Mouse (Mus musculus) heart, postnatal 0 days (tissue): ENCODE data around the gene Ankar. TPM values are rescaled to one million over a fixed set of nuclear protein-coding genes. Genes with fewer than 3 reads are reported as not detected.

Source experiments
- ATAC-seq: fragments of 200-750 bp; cut with Nextera tagmentation; 2 replicates; pipeline ENCODE4 v1.8.0; 2017; ENCODE audit warnings: low read depth, moderate number of reproducible peaks, moderate library complexity; ENCODE audit not compliant: insufficient read depth
- DNase-seq: peaks from one replicate; pipeline ENCODE4 v3.0.0-alpha.2; 2016; ENCODE audit warnings: low spot score
- H3K27ac ChIP-seq: fragments of 300-500 bp; sonication (generic); 2 replicates; pipeline ENCODE4 v1.5.1; 2014; ENCODE audit warnings: low read depth, mild to moderate bottlenecking
- H3K27me3 ChIP-seq: fragments of 300-500 bp; sonication (generic); 2 replicates; pipeline ENCODE4 v1.6.1; 2014; ENCODE audit warnings: low read length, mixed read lengths; ENCODE audit not compliant: control insufficient read depth, insufficient read depth
- H3K36me3 ChIP-seq: fragments of 300-500 bp; sonication (generic); replicated peaks from 2 replicates; pipeline ENCODE4 v1.6.1; 2014; ENCODE audit warnings: low read length, mixed read lengths; ENCODE audit not compliant: control insufficient read depth, insufficient read depth
- H3K4me1 ChIP-seq: fragments of 300-500 bp; sonication (generic); 2 replicates; pipeline ENCODE4 v1.6.1; 2014; ENCODE audit warnings: antibody characterized with exemption; ENCODE audit not compliant: control insufficient read depth, insufficient read depth
- H3K4me2 ChIP-seq: fragments of 300-500 bp; sonication (generic); 2 replicates; pipeline ENCODE4 v1.6.1; 2014; ENCODE audit warnings: low read depth, mild to moderate bottlenecking, low read length, moderate library complexity
- H3K4me3 ChIP-seq: fragments of 300-500 bp; sonication (generic); 2 replicates; pipeline ENCODE4 v1.5.1; 2014; ENCODE audit warnings: low read depth, low read length
- H3K9ac ChIP-seq: fragments of 300-500 bp; sonication (generic); replicated peaks from 2 replicates; pipeline ENCODE4 v1.6.1; 2014; ENCODE audit warnings: low read depth, low read length, mixed read lengths
- H3K9me3 ChIP-seq: fragments of 300-500 bp; sonication (generic); replicated peaks from 2 replicates; pipeline ENCODE4 v1.6.1; 2016; ENCODE audit warnings: low read length; ENCODE audit not compliant: control insufficient read depth
- CTCF ChIP-seq: IDR thresholded peaks from 2 replicates; pipeline ENCODE4 v1.5.1; 2016; ENCODE audit warnings: antibody characterized with exemption, control low read depth, low read depth
- EP300 ChIP-seq: IDR thresholded peaks from 2 replicates; pipeline ENCODE4 v1.6.1; 2016; ENCODE audit warnings: antibody characterized with exemption, low read depth
- WGBS: fragments of 180-500 bp; shearing (Covaris S2); extraction: QIAGEN DNeasy Blood & Tissue Kit; methylation state at CpG from one replicate; pipeline ENCODE4 v1.1.7; 2014; 5-methylcytosine and 5-hydroxymethylcytosine counted together
- polyA plus RNA-seq: library from polyadenylated mRNA; unstranded; fragments of >200 nt; fragmentation: Nextera tagmentation; extraction: Ambion mirVana; gene quantifications from 2 replicates; pipeline ENCODE4 v1.2.1, GENCODE M21; 2015
- total RNA-seq: library from RNA; depleted of rRNA; stranded (reverse); fragments of >200 nt; gene quantifications from 2 replicates; pipeline ENCODE4 v1.2.3, GENCODE M21; 2014; ENCODE audit warnings: low replicate concordance

Gene Ankar
- total and polyA plus RNA-seq, 2 experiments from 2014 or later: not detected

- Histone ChIP-seq H3K27ac (no peak overlapping the region), H3K9me3 (no peaks in the 10 kb centered on the region), H3K27me3 (no peaks in the 10 kb centered on the region), H3K36me3 (no peaks in the 10 kb centered on the region), H3K4me2 (no peak overlapping the region), H3K4me1 (no peaks in the 10 kb centered on the region), H3K9ac (no peak overlapping the region), H3K4me3 (no peak overlapping the region)
- no peak for TF ChIP-seq CTCF
- no peak for TF ChIP-seq EP300
- ATAC-seq (no peak), DNase-seq (no peak)
- 89% methylated on average over 13 of the region's 13 CpGs for WGBS
Measured at GRCm38 (mm10) chr1:72725941-72726340, 25.6 kb upstream of the Ankar start.

DNA sequence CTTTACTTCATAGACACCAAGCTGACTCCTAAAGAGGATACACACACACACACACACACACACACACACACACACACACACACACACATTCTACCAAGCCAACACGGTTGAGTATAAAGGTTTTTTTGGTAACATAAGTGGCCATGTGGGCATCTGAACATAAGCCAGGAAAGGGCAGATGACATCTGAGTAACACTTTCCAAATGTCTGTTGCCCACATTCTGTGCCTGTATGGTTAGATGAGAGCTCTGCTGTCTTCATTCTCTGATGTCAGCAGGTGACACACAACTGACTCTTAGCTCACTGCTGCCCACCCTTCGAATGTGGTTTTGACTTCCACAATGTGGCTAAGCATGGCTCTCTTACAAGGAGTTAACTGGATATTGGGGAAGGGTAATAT lies 24.0 kb upstream of the Ankar start:
- 61% methylated on average over 2 of the region's 2 CpGs for WGBS
- H3K36me3 ChIP-seq: no peaks in the 10 kb centered on the region
- TF ChIP-seq CTCF (no peak), EP300 (no peak)
- no peak overlapping the region for H3K4me2 ChIP-seq
- H3K27ac ChIP-seq: no peak overlapping the region
- DNase-seq (no peak), ATAC-seq (no peak)
- H3K9me3 ChIP-seq: no peaks in the 10 kb centered on the region
- no peaks in the 10 kb centered on the region for H3K4me1 ChIP-seq
- no peaks in the 10 kb centered on the region for H3K27me3 ChIP-seq
- H3K4me3 ChIP-seq: no peak overlapping the region
- H3K9ac ChIP-seq: no peak overlapping the region

DNA sequence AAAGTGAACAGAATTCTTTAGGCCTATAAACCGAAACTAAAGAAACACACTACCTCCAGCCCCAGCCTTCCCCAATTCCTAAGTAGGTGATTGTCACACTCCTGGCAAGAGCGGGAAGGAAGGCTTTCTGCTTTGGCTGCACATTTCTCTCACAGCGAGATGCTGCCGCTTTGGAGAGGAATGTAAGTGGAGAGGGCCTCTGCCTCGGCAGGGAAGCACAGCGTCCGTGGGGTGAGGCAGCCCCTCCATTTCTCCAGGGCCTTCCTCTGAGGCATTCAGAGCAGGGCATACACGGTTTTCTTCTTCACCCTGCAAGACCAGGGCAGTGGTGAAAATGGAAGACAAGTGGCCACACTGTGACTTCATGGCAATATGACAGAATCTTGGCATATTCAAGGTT lies 22.3 kb upstream of the Ankar start:
- H3K9ac ChIP-seq: no peak overlapping the region
- H3K4me1 ChIP-seq: no peaks in the 10 kb centered on the region
- H3K36me3 ChIP-seq: no peaks in the 10 kb centered on the region
- H3K4me2 ChIP-seq: no peak overlapping the region
- ATAC-seq (no peak), DNase-seq (no peak)
- no peak for TF ChIP-seq EP300
- H3K27ac ChIP-seq: no peak overlapping the region
- H3K27me3 ChIP-seq: no peaks in the 10 kb centered on the region
- WGBS: 39% methylated on average over 8 of the region's 8 CpGs
- H3K9me3 ChIP-seq: no peaks in the 10 kb centered on the region
- no peak overlapping the region for H3K4me3 ChIP-seq

DNA sequence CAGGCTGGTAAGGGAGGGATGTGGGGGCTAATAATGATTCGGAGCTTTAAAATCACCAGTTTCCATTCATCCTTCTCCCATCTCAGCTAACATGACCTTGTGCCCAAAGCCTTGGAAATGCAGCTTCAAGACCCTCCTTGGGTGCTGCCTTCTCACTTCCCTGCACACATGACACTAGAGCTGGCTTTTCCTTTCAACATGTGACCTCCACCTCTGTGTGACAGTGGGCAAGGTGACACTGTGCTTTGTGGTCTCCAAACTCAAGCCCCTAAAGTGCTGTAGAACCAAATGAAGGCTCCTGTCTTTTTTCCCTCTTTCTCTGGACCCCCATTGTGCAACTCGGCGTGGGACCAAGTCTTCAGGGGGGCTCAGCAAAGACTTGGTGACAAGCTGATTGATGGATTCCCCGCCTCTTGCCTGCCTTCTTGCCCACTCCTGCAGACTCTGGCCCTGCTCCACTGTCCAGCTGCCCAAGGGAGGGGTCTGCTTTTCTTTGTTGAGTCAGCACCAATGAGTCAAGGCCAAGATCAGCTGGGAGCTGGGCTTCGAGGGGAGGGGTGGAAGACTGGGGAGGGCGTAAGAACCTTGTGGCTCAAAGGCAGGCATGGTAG lies 19.8 kb upstream of the Ankar start:
- no peak for ATAC-seq
- H3K27me3 ChIP-seq: no peaks in the 10 kb centered on the region
- 61% methylated on average over 6 of the region's 6 CpGs for WGBS
- H3K4me3 ChIP-seq: no peak overlapping the region
- H3K27ac ChIP-seq: no peak overlapping the region
- H3K4me2 ChIP-seq: no peak overlapping the region
- no peak overlapping the region for H3K9ac ChIP-seq
- H3K36me3 ChIP-seq: peaks cover 9% of the 10 kb centered on the region
- no peaks in the 10 kb centered on the region for H3K4me1 ChIP-seq
- no peak for TF ChIP-seq CTCF
- no peak for TF ChIP-seq EP300
- no peak for DNase-seq
- no peaks in the 10 kb centered on the region for H3K9me3 ChIP-seq

DNA sequence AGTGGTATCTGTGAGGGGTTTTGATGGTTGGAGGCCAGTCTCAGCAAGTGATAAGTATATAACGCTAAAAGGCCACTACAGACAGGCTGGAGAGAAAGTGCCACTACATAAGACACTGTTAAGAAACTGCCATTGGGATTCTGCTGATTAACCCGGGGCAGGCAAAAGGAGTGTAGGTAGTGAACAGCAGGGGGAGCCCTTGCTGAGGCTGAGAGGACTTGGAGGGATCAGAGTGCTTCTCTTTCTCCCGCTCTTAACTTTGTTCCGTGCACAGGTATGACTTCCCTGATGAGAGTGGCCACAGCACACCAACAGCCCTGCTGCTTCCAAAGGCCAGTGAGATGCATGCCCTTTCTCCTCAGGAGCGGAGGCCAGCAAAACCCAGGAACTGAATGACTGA lies 18.5 kb upstream of the Ankar start:
- no peak overlapping the region for H3K27ac ChIP-seq
- H3K27me3 ChIP-seq: no peaks in the 10 kb centered on the region
- H3K4me1 ChIP-seq: no peaks in the 10 kb centered on the region
- no peak overlapping the region for H3K4me2 ChIP-seq
- 26% methylated on average over 5 of the region's 5 CpGs for WGBS
- peak; percentile 47; the same call in 1 of the 2 replicates for ATAC-seq
- no peaks in the 10 kb centered on the region for H3K9me3 ChIP-seq
- TF ChIP-seq CTCF (peak; percentile 74), EP300 (no peak)
- peak; percentile 47 for DNase-seq
- no peak overlapping the region for H3K4me3 ChIP-seq
- H3K36me3 ChIP-seq: peaks cover 22% of the 10 kb centered on the region
- no peak overlapping the region for H3K9ac ChIP-seq

DNA sequence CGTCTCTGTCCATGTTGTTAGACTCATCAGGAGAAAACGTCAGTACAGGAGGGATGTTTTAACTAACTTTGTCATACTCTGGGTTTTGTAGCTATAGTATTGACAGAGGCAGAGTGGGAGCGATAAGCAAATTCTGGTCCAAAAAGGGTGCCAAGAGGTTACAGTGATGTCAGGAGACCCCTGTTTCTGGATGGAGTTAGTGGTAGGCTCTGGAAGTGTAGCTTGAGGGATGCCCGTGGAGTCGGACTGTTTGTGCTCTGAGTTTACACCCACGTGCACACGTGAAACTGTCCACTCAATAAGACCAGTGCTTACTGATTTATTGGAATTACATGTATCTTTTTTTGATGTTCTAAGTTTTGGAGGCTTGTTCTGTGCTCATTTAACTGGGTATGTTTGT lies 17.2 kb upstream of the Ankar start:
- TF ChIP-seq CTCF (no peak), EP300 (no peak)
- ATAC-seq: no peak
- Histone ChIP-seq H3K4me2 (no peak overlapping the region), H3K9me3 (no peaks in the 10 kb centered on the region), H3K4me1 (peaks cover 9% of the 10 kb centered on the region), H3K36me3 (peaks cover 34% of the 10 kb centered on the region), H3K27ac (no peak overlapping the region), H3K4me3 (no peak overlapping the region), H3K9ac (no peak overlapping the region), H3K27me3 (no peaks in the 10 kb centered on the region)
- no peak for DNase-seq
- whole genome bisulfite sequencing: 85% methylated on average over 7 of the region's 7 CpGs
